ENCODE assay signal across 14 mouse cellular contexts in the genomic region with DNA sequence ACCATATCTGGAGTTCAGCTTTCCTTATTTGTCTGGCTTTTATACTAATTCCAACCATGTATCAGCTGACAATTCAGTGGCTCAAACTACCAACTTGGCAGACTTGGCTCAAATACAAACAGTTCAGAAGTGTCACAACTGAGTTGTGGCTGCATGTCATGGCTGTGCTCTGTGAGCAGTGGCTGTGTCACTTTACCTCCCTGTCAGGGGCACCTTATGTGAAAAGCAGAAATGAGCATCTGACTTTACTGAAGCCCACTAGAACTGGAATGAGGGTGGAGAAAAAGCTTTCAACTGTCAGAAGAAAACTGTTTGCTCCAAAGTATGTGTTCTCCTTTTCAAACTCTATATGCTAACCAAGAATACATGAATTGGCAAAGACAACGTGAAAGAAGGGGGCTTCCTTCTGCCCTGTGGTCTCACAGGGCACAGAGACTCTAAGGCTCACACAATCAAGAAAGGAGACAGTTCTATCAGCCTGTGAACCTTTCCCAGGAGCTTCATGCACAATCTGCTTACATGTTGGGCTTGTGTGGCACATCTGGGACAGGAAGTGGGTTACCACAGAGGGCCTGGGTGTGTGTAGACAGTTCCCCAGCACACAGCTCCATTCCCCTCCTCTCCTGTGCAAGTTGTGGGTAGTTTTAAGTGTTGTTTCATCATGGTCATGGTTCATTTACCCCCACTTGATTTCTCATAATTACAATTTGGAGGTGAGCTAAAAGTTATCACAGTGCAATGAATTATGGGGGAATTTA.
DNase-seq lines count a peak whose midpoint lies in the region; ATAC-seq lines count a peak whose summit lies in the region.
"Had no signal": no experiment of that assay in that cellular context is flagged by ENCODE, and none has a peak within 500 bp of the region (broad histone marks: within the 10 kb centered on the region; RNA-seq: fewer than 3 reads in every experiment).

No protein-coding gene starts in this region.

- no peaks in the 10 kb centered on the region for H3K4me1 ChIP-seq in liver, embryonic 13.5 days (replicated peaks)
- H3K4me1 ChIP-seq: hindbrain, embryonic 15.5 days had no signal

- DNase-seq in 416B (ENCODE audit: low read depth) = peak; percentile 51
- peak; percentile 66 to 72 for DNase-seq in CD8-positive naive resting alpha-beta T cell, adult 2 months (ENCODE audit: low read depth in 2 of 2, low spot score in 2 of 2)
- DNase-seq in liver, embryonic 13.5 days = peak; percentile 2
- DNase-seq in spleen, postnatal 36 days (ENCODE audit: low spot score in 2 of 2) = peak; percentile 67 to 72
- DNase-seq in kidney, postnatal 14 days = no peak
- no peak for DNase-seq in adrenal gland, postnatal 10 days
- DNase-seq in urinary bladder, adult 2 months (ENCODE audit: low spot score) = no peak
- DNase-seq in layer of hippocampus, postnatal 36 days = no peak
- DNase-seq: adrenal gland, postnatal 14 days; heart, adult 2 months had no signal

- no peak overlapping the region for H3K4me3 ChIP-seq in liver, embryonic 13.5 days (replicated peaks)
- H3K4me3 ChIP-seq: erythroblast, embryonic 14.5 days; heart, adult 2 months; hindbrain, embryonic 15.5 days; limb, embryonic 15.5 days had no signal

- WGBS in liver, embryonic 13.5 days (ENCODE audit: insufficient replicate concordance) = 7% methylated on average over 1 of the region's 1 CpGs

- H3K27me3 ChIP-seq in liver, embryonic 13.5 days = no peaks in the 10 kb centered on the region
- H3K27me3 ChIP-seq: hindbrain, embryonic 15.5 days; limb, embryonic 15.5 days had no signal

- no peak overlapping the region for H3K4me2 ChIP-seq in liver, embryonic 13.5 days
- H3K4me2 ChIP-seq: hindbrain, embryonic 15.5 days; limb, embryonic 15.5 days had no signal

- H3K9ac ChIP-seq in liver, embryonic 13.5 days = no peak overlapping the region
- H3K9ac ChIP-seq: hindbrain, embryonic 15.5 days; limb, embryonic 15.5 days had no signal

- H3K9me3 ChIP-seq in liver, embryonic 13.5 days (replicated peaks) = peaks cover 14% of the 10 kb centered on the region
- H3K9me3 ChIP-seq: limb, embryonic 15.5 days had no signal

- no peaks in the 10 kb centered on the region for H3K36me3 ChIP-seq in liver, embryonic 13.5 days
- H3K36me3 ChIP-seq: hindbrain, embryonic 15.5 days; limb, embryonic 15.5 days had no signal

- no peak for ATAC-seq in liver, embryonic 13.5 days (ENCODE audit: low read depth)

- no peak overlapping the region for H3K27ac ChIP-seq in liver, embryonic 13.5 days
- H3K27ac ChIP-seq: heart, adult 2 months; hindbrain, embryonic 15.5 days; kidney, postnatal 0 days; limb, embryonic 15.5 days had no signal

Comparison
In these comparisons a context has a peak if more than half of its experiments do, and no peak if none do; other contexts are left out.
1. DNase-seq: peak in 416B (single experiment), CD8-positive naive resting alpha-beta T cell, adult 2 months (2 of 2), liver, embryonic 13.5 days (single experiment) and spleen, postnatal 36 days (2 of 2); none in kidney, postnatal 14 days (single experiment), adrenal gland, postnatal 10 days (single experiment), urinary bladder, adult 2 months (single experiment) and layer of hippocampus, postnatal 36 days (0 of 2).